Mouse (Mus musculus) intestine, embryonic 14.5 days (tissue): ENCODE results near the gene Gucy2g. TPM values are rescaled to one million over a fixed set of nuclear protein-coding genes. Genes with fewer than 3 reads are reported as not detected.
A peak's percentile ranks its signal among the peaks of the same experiment; 100 is the strongest.

Experiments used
- ATAC-seq: fragments of 200-750 bp; cut with Nextera tagmentation; replicated peaks from 2 replicates; pipeline ENCODE4 v1.8.0; 2017; ENCODE audit warnings: low read depth, moderate number of reproducible peaks, moderate TSS enrichment, moderate library complexity; ENCODE audit not compliant: low FRiP score, low TSS enrichment
- DNase-seq: peaks from one replicate; pipeline ENCODE4 v3.0.0-alpha.2; 2018; ENCODE audit warnings: low spot score
- H3K27ac ChIP-seq: fragments of 300-500 bp; sonication (generic); 2 replicates; pipeline ENCODE4 v1.5.1; 2014; ENCODE audit warnings: low read depth, mild to moderate bottlenecking, control low read depth
- H3K27me3 ChIP-seq: fragments of 300-500 bp; sonication (generic); replicated peaks from 2 replicates; pipeline ENCODE4 v1.6.1; 2014; ENCODE audit warnings: low read length, control low read depth; ENCODE audit not compliant: control insufficient read depth, insufficient read depth
- H3K36me3 ChIP-seq: fragments of 300-500 bp; sonication (generic); 2 replicates; pipeline ENCODE4 v1.6.1; 2014; ENCODE audit warnings: low read length, control low read depth; ENCODE audit not compliant: control insufficient read depth, insufficient read depth
- H3K4me1 ChIP-seq: fragments of 300-500 bp; sonication (generic); replicated peaks from 2 replicates; pipeline ENCODE4 v1.6.1; 2014; ENCODE audit warnings: low read length, control low read depth, mixed read lengths; ENCODE audit not compliant: control insufficient read depth, insufficient read depth
- H3K4me2 ChIP-seq: fragments of 300-500 bp; sonication (generic); 2 replicates; pipeline ENCODE4 v1.6.1; 2014; ENCODE audit warnings: low read length
- H3K4me3 ChIP-seq: fragments of 300-500 bp; sonication (generic); 2 replicates; pipeline ENCODE4 v1.5.1; 2014; ENCODE audit warnings: low read depth, low read length, control low read depth, mixed read lengths
- H3K9ac ChIP-seq: fragments of 300-500 bp; sonication (generic); 2 replicates; pipeline ENCODE4 v1.6.1; 2014; ENCODE audit warnings: mild to moderate bottlenecking, low read length
- H3K9me3 ChIP-seq: fragments of 300-500 bp; sonication (generic); 2 replicates; pipeline ENCODE4 v1.6.1; 2016; ENCODE audit warnings: low read length, control low read depth; ENCODE audit not compliant: control insufficient read depth
- WGBS: fragments of 180-500 bp; shearing (Covaris S2); extraction: QIAGEN DNeasy Blood & Tissue Kit; methylation state at CpG from one replicate; pipeline ENCODE4 v1.1.7; 2014; 5-methylcytosine and 5-hydroxymethylcytosine counted together
- polyA plus RNA-seq: library from polyadenylated mRNA; unstranded; fragments of >200 nt; fragmentation: Nextera tagmentation; extraction: Ambion mirVana; gene quantifications from 2 replicates; pipeline ENCODE4 v1.2.1, GENCODE M21; 2014

The Gucy2g gene
- polyA plus RNA-seq, 1 experiment from 2014 or later, result not detected

DNA sequence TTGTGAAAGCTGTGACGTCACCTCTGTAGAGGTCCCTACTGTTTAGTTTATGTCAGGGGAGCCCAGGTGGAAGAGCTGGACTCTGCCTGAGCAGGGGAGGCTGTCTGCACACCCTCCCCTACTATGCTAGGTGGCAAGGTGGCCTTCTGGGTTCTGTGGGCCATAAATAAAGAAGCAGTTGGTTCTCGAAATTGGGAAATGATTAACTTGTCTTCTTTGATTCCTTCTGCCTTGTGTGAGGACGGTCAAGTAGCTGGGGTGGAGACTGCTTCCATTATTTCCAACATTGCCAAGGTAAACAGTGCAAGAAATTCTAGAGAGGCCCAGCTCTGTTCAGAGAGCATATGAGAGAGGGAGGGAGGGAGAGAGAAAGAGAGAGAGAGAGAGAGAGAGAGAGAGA is 27.1 kb upstream of the Gucy2g start:
- H3K4me2 ChIP-seq, result no peak overlapping the region

DNA sequence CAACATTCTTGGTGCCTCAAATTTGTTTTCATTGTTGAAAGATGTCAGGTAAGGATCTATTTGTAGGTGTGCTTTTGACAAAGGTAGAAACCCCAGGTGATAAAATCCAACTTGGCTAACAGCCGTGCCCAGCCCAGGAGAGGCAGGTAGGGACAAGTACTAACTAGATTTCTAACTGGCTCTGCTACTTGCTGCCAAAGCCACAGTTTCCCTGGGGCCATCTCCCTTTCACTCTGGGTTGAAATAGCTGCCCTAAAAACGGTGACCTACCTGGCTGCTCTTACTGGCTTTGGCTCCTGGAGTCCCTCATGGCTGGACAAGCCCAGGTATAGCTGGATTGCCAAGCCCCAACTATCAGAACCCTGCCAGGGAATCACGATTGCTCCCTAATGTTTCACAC is 25.8 kb upstream of the Gucy2g start:
- ATAC-seq, result no peak
- H3K27ac ChIP-seq, result no peak overlapping the region
- WGBS, result 90% methylated on average over 3 of the region's 3 CpGs

More for the DNA sequence above, 27.1 kb upstream of the Gucy2g start:
- Histone ChIP-seq H3K27me3 (no peaks in the 10 kb centered on the region), H3K4me1 (no peaks in the 10 kb centered on the region), H3K4me3 (no peak overlapping the region), H3K9ac (no peak overlapping the region), H3K27ac (no peak overlapping the region), H3K9me3 (no peaks in the 10 kb centered on the region), H3K36me3 (peaks cover 4% of the 10 kb centered on the region; the same call in 1 of the 2 replicates)
- WGBS, result 50% methylated on average over 3 of the region's 3 CpGs
- DNase-seq (no peak), ATAC-seq (peak; percentile 72)

GRCm38 (mm10) chr19:55265269-55265668 is 24.2 kb upstream of the Gucy2g start:
- 84% methylated on average over 3 of the region's 3 CpGs for WGBS
- H3K4me1 ChIP-seq, result 0 out of 2 replicates have a peak, but pooled peaks cover 3% of the 10 kb centered on the region

More for the DNA sequence above, 25.8 kb upstream of the Gucy2g start:
- Histone ChIP-seq H3K4me1 (no peaks in the 10 kb centered on the region), H3K4me2 (no peak overlapping the region), H3K4me3 (no peak overlapping the region), H3K27me3 (no peaks in the 10 kb centered on the region), H3K36me3 (no peaks in the 10 kb centered on the region; the same call in 1 of the 2 replicates), H3K9me3 (no peaks in the 10 kb centered on the region), H3K9ac (no peak overlapping the region)
- DNase-seq, result no peak

DNA sequence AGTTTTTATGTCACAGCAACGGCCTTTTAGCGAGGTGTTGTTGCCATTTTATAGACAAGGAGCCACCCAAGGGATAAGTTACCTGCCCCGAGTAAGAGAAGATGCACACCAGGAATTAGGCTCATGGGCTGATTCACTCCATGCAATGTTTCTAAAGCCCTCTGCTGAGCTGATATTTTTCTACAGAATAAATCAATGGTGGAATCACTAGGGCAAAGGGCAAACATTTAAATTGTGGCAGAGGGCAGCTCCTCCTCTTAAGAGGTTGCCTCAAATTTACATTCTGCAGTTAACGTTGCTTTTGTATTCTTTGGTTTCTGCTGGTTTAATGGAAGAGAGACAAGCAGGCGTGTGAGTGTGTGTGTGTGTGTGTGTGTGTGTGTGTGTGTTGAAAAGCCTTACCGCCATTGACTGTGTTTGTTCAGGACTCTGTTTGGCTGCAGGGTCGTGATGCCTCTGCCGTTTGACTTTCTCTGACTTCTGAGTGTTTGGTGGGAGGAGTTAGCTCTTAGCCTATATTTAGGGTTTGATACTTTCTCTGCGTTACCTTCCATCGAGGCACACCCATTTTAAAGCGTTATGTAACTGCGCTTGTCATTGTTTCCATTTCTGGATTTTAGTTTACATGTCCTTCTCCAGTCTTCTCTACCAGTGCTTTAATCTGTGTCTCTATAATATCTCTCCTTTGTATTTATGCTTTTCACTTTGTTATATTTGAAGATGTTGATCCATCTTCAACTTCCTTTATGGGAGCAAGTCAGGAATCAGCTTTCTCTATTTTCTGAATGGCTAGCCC is 19.6 kb upstream of the Gucy2g start:
- DNase-seq (peak; percentile 29), ATAC-seq (no peak)
- Histone ChIP-seq H3K9ac (no peak overlapping the region), H3K4me1 (0 out of 2 replicates have a peak, but pooled peaks cover 5% of the 10 kb centered on the region), H3K4me3 (no peak overlapping the region), H3K9me3 (no peaks in the 10 kb centered on the region), H3K27me3 (no peaks in the 10 kb centered on the region), H3K36me3 (no peaks in the 10 kb centered on the region), H3K27ac (no peak overlapping the region), H3K4me2 (no peak overlapping the region)
- 54% methylated on average over 12 of the region's 12 CpGs for WGBS

More at GRCm38 (mm10) chr19:55265269-55265668, 24.2 kb upstream of the Gucy2g start:
- no peaks in the 10 kb centered on the region for H3K27me3 ChIP-seq
- H3K9me3 ChIP-seq, result no peaks in the 10 kb centered on the region
- no peak for DNase-seq
- no peak overlapping the region for H3K9ac ChIP-seq
- no peak overlapping the region for H3K27ac ChIP-seq
- H3K4me2 ChIP-seq, result no peak overlapping the region
- no peaks in the 10 kb centered on the region for H3K36me3 ChIP-seq
- H3K4me3 ChIP-seq, result no peak overlapping the region
- no peak for ATAC-seq

DNA sequence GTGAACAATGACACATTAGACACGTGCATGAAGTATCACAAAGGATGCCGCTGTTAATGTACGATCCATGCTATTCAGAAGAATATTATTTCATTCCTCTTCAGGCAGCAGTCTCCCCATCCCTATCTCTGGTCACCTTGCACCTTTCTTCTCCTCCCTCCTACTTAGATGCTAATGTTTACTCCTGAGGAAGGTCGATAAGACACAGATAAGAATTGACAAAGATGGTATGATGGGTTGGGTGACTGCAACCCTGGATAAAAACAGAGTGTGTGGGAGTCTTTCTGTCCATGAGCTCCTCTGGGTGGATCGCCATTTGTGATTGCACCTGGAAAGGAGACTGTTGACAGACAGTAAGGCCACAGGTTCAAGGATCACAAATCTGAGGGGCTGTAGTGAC is 17.5 kb upstream of the Gucy2g start:
- Histone ChIP-seq H3K27ac (no peak overlapping the region), H3K9me3 (no peaks in the 10 kb centered on the region), H3K4me2 (no peak overlapping the region), H3K27me3 (no peaks in the 10 kb centered on the region), H3K36me3 (no peaks in the 10 kb centered on the region), H3K4me1 (peaks cover 5% of the 10 kb centered on the region; the same call in 1 of the 2 replicates), H3K9ac (no peak overlapping the region), H3K4me3 (no peak overlapping the region)
- no peak for ATAC-seq
- 86% methylated on average over 5 of the region's 5 CpGs for WGBS
- DNase-seq, result no peak

DNA sequence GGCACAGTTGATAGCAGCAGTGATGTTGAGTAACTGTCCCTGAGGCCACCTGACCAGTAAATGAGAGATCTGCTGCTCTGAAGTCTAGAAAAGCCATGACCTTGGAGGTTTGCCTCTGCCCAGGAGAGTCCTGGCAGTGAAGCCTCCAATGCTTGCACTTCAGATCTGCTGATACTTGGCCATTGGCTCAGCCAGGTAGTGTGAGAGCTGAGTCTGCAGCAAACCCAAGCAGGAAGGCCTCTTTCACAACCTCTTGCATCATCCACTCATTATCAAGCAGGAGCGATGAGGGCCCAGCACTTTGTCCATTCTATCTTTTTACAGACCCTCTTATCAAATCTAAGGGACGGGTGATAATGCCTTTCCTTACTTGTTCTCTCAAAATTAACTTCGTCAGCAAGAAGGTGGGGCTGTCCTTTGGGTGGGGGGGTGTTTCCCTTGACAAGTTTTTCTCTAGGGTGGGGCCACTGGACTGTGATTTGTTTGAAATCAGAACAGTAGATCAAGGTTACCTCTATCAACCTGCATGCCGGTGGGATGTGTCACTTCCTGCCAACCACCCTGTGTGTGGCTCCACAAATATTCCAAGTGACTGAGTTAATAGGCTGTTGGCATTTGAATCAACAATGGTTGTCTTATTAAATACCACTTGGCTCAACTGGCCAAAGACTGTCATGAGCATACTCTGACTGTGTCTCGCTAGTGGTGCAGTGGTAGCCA is 16.8 kb upstream of the Gucy2g start:
- ATAC-seq (0 out of 2 replicates have a peak, but pooled peaks have one; percentile 36), DNase-seq (no peak)
- Histone ChIP-seq H3K4me3 (no peak overlapping the region), H3K27me3 (no peaks in the 10 kb centered on the region), H3K36me3 (no peaks in the 10 kb centered on the region), H3K9ac (no peak overlapping the region), H3K9me3 (no peaks in the 10 kb centered on the region), H3K4me2 (no peak overlapping the region), H3K27ac (no peak overlapping the region), H3K4me1 (peaks cover 5% of the 10 kb centered on the region; the same call in 1 of the 2 replicates)
- 75% methylated on average over 5 of the region's 5 CpGs for WGBS

GRCm38 (mm10) chr19:55256156-55256555 is 15.1 kb upstream of the Gucy2g start:
- H3K4me2 ChIP-seq, result no peak overlapping the region

DNA sequence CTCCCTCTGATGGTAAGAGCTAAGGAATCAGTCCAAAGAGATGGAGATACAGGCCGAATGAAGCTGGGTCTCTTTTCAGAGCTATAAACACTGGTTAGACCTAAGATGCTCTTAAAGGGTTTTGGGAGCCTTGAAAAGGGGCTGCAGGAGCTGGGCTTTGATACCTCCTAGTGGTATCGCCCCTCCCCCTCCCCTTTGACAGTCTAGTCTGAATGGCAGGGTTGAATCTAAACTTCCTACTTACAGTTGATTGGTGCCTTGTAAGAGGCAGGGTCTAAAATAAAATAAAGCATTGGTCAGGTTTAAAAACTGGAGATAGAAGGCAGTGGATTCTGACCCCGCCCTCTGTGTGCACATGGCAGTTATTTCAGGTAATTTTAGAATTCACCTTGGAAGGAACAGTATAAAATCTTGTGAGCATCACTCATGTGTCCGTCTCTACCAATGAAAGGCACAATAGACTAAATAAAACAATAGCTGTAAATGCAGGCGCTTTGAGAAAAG is 13.5 kb upstream of the Gucy2g start:
- peak overlapping the region; percentile 63 for H3K4me3 ChIP-seq
- no peaks in the 10 kb centered on the region for H3K27me3 ChIP-seq
- ATAC-seq (peak; percentile 41; the same call in 1 of the 2 replicates), DNase-seq (peak; percentile 66)
- H3K4me1 ChIP-seq, result no peaks in the 10 kb centered on the region; the same call in 1 of the 2 replicates
- H3K4me2 ChIP-seq, result peak overlapping the region; percentile 94
- no peak overlapping the region; the same call in 1 of the 2 replicates for H3K27ac ChIP-seq
- 12% methylated on average over 5 of the region's 5 CpGs for WGBS
- H3K9ac ChIP-seq, result peak overlapping the region; percentile 63
- H3K36me3 ChIP-seq, result no peaks in the 10 kb centered on the region
- H3K9me3 ChIP-seq, result 0 out of 2 replicates have a peak, but pooled peaks cover 3% of the 10 kb centered on the region

More at GRCm38 (mm10) chr19:55256156-55256555, 15.1 kb upstream of the Gucy2g start:
- Histone ChIP-seq H3K4me3 (no peak overlapping the region), H3K27ac (no peak overlapping the region), H3K9me3 (0 out of 2 replicates have a peak, but pooled peaks cover 3% of the 10 kb centered on the region), H3K9ac (no peak overlapping the region), H3K36me3 (no peaks in the 10 kb centered on the region), H3K4me1 (peaks cover 5% of the 10 kb centered on the region; the same call in 1 of the 2 replicates), H3K27me3 (no peaks in the 10 kb centered on the region)
- WGBS, result 72% methylated on average over 9 of the region's 9 CpGs
- ATAC-seq (no peak), DNase-seq (no peak)
